Mouse (Mus musculus) spleen, postnatal 10 days (tissue): ENCODE data around the gene Dock2.

Experiments
- DNase-seq, 2 experiments: peaks; one replicate each; pipeline ENCODE4 v3.0.0; 2021 to 2022; ENCODE audit warnings: low spot score in 2 of 2

Gene Dock2

DNA sequence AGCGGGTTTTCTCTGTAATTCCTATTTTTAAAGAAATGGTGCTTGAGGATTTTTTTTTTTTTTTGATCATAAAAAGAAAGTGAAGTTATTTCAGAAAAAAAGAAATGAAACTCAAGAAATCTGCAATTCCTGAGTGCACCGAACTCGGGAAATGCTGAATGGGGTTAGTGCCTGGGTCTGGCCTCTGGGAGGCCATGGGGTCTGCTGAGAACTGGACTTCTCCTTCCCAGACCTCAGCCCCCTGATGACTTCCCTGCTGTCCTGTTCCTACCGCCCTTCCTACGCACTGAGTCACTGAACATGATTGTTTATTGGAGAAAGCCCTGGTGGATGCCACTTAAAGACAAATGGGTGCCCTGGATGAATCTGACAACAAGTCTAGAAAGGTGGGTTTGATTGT is 356.5 kb downstream of the Dock2 start:
- no peak for DNase-seq

DNA sequence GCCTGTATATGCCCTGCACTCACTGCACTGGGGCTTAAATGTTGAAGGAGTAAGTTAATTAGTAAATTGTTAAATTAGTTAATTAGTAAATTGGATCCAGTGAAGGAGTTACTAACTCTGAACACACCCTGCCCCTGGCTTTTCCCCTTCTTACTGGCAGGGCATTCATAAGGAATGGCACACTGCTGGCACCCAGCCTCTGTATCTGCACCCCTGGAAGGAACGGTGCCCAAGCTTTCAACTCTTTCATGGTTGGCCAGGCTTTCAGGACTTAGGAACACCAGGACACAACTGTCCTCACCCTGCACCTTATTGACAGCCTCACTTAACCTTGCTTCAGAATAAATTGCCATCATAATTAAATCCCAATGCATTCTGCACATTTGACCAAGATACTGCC is 359.1 kb downstream of the Dock2 start:
- no peak for DNase-seq

DNA sequence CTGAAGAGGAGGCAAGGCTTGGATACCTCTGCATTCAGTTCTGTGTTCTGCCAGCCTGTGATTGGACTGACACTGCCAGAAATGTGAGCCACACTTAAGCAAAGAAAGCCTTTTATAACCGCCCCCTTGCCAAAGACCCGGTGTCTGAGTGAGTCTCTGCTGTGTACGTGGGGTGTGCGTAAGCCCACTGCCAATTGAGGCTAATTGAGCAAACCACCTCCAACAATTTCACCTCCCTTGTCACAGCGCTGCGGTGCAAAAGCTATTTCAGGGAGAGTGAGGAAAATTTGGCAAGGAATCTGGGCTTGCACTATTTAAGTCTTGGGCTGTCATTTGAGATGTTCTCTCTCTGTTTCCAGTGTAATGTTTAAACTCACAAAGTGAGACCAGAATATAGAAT is 362.6 kb downstream of the Dock2 start:
- no peak for DNase-seq

DNA sequence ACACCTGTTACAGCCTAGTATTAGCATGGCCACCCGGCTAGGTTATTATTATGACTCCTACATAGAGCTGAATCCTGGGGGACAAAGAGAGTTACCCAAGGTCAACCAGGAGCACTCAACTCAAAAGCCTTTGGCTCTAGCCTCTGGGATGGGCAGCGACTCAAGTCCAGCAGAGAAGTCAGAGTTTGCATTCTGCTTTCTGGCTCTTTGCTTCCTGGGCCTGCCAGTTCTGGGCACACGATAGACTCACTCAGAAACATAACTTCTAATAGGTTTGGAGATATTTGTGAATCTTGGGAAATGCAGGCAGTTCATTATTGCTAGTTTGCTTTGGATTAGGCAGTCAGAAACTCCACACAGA is 367.1 kb downstream of the Dock2 start:
- no peak for DNase-seq

DNA sequence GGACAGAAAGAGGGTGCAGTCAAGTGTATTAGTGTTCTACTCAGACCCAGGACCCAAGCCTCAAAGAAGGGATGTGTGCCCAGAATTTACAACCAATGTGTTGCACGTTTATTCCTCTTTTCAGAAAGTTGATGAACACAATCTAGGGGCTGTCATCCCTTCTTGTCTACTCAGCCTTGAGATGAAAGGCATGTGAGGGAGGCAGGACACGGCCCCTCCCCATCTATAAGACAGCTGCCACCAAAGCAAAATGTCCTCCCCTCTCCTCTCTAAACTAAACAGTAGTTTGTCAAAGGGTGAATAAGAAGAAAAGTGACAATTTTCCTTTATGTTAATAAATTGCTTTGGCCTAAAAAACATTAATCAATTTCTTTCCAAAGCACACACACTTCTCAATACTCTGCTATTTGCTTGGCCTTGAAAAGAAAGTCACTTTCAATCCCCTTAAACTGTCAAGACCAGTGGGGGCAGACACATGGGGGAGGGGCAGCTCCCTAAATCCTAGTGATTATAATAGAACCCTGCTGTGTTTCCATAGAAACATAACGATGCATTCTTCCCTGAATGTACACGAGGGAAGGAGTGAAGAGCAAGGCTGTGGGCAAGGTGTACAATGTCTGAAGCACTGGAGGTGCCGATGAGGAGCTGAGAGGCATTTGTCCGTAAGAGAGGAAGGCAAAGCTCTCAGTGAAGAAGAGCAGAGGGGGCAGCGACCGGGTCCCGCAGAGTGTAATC is 367.6 kb downstream of the Dock2 start:
- no peak for DNase-seq

DNA sequence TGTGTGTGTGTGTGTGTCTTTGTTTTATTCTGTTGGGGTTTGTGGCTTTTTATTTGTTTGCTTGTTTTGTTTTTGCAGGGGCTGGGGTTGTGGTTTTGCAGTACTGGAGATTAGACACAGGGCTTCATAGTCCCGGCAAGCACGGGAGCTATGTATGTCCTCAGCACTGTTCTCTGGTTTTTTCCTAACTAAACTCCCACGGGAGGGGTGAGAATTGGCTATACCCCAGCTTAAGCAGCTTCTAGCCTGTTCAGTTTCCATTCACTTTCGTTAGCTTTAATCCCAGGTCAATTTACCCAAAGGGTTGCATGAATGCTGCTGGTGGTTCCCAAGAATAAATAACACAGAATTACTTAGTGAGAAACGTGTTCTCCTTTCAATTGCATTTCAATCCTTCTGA is 376.8 kb downstream of the Dock2 start:
- no peak for DNase-seq

DNA sequence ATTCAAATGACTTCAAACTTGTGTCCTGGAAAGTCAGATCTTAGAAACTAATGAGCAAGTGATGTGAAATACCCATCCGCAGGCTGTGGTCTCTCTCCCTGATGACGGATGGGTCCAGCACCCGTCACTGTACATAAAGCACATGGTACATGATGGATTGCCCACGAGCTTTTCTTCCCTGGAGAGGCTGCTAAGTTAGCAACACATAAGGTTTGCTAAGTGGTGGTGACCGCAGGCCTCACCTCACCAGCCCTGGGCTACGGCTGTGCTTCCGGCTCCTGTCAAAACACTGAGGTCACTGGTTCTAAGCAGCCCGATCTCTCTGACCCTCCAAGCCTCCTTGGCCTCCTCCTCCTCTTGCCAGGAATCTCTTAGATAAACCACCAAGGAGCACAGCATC is 377.4 kb downstream of the Dock2 start:
- DNase-seq: no peak

DNA sequence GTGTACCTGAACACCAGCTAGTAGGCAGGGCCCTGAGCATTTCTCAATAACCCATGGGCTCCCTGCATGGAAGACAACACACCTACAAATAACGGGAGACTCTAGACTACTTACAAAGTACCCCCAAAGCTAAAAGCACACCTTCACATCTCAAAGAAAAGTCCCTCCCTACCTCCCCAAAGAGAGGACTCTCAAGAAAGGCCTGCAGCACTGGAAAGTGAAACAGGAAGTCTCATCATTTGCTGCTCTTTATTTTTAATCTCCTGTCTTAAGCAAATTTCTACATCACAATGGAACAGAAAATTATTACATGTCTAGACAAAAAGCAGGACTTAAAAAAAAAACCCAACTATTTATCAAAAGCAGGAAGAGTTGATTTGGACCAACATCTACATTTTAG is 378.4 kb downstream of the Dock2 start:
- DNase-seq: no peak

DNA sequence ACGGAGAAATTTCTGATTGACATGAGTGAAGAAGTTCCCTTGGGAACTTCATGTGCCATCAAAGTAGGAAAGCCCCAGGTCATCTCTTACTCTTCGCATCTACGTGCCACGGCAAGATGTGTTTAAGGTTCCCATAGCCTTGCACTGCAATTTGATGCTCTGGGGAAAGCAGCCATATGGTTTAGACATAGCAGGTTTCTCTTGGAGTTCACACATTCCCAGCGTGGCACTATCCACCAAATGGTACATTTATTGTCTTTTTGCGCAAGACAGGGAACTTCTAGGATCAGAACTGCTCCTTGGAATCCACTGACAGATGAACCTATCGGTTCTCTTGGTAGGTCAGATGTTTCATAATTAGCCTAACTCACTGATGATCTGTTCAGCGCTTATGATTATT is 382.3 kb downstream of the Dock2 start:
- no peak for DNase-seq

DNA sequence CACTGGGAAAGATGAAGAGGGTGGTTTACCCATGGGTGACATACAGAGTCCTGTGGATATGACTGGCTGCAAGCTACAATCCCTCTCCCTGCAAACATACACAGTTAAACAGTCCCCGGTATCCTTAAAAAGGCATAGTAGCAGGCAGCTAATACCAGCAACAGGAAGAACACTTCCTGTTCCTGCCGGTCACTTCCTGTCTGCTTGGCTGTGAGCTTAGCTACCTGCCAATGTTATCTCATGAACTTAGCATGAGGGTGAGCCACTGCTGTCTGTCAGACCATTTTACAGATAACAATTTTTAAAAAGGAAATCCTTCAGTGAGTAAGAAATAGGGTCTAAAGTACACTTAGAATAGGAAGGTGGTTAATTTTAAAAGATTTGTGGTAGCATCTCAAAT is 385.1 kb downstream of the Dock2 start:
- DNase-seq: no peak

DNA sequence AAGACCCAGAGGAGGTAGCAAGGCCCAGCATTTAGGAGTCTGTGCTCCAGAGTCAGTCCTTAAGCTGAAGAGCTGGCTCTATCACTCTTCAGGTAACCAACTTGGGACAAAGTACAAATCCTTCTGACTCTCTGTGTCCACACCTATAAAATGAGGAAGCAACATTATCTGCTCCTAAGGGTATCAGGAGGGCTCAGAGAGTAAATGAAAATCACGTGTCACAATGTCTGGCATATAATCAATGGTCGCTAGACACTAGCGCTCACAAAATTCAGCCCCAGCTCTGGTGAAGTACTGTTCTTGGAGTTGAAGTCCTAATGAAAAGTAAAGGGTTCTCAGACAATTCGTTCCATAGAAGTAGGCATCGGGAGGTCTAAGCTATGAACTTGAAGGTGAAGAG is 386.0 kb downstream of the Dock2 start:
- DNase-seq: no peak

DNA sequence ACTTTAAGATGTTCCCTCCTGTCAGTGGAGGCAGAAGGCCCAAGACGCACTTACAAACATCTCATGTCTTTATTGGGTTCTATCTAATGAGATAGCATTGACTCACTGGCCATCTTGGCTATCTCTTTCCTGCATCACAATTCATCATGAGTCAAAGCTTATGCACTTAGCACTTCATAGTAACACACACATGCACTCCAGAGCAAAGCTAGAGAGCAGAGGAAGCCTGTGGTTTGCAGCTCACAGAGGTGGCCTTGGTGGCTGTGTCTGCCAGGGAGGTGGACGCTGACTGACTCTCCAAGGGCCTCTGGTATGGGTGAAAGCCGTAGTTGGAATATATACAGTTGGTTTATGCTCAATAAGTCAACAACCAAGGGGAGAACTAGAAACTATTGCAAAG is 387.9 kb downstream of the Dock2 start:
- no peak for DNase-seq

DNA sequence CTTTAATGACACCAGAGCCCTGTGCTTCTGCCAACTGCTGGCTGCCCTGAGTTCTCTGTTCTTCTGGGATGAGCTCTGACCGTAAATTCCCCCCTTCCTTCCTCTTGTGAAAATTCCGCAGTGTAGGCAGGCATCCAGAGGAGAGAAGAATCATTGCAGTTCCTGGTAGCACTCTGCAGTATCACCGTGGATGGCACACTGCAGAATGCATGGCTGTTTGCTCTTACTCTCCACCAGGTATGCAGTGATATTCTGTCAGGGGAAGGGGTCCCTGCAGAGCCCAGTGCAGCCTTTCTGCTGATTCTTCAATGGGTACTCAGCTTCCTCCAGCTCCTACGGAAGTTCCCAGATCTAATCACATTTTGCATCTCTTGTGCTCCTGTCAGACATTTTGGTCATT is 391.6 kb downstream of the Dock2 start:
- no peak for DNase-seq

DNA sequence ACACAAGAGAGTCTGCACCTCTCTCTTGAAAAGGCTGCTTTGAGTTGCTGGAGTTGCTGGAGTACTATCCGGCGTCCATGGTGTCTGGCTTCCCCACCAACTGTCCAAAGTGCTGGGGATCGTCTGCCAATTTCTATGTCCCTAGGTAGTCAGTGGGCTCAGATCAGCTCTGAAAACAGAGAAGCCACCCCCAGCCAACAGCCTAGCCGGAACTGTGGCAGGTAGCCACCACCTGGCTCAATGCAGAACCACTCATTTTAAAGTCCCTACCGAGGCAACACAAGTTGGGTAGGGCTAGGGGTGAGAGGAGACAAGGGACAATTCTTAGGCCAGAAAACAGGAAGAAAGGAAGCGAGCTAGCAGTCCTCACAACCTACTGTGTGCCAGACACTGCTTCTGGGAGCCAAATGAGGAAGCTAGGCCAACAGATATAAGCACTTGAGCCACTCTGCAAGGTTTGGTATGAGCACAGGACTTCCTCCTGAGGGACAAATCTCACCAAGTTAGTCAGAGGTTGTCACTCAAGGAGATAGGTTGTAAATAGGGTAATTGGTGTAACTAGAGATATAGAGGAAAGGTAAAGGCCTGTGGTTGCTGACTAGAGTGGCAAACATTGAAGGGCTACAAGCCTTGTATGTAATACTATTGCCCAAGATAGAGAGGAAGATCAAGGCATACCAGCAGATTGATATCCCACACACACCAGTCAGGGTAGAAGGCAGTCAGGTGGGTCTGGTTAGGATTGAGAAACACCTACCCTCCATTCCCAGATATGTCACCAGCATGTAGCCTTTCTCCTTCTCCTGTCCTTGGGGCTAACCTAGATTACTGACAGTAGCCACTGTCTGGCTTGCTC is 394.2 kb downstream of the Dock2 start:
- DNase-seq: no peak

DNA sequence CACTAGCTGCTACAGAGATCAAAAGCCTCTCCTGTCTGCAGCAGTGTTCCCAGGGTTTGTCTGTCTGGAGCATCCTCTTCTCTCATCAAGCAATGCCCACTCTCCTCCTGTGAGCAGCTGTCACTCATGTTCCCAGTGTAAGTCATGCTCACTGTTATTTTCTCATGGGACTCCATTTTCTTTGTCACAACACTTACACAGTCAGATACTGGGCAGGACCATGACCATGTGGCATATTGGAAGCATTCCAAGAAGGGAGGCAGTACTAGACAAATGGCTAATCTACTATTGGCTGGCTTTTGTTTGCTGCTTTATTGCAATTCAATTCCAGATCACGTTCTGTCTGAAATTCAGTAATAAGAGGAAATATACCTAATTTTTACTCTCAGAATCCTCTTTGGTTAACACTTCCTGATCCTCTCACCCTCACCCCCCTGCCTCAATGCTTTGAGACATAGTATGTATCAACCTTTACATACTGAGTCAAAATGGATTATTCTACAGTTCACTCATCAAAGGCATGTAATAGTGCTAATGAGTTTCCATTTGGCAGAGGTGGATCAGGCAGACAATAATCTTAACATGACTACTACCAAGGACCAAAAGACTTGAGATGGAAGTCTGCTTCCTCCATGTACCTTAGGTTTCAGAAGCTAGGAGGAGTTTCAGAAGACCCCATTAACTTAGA is 398.5 kb downstream of the Dock2 start:
- DNase-seq: no peak

DNA sequence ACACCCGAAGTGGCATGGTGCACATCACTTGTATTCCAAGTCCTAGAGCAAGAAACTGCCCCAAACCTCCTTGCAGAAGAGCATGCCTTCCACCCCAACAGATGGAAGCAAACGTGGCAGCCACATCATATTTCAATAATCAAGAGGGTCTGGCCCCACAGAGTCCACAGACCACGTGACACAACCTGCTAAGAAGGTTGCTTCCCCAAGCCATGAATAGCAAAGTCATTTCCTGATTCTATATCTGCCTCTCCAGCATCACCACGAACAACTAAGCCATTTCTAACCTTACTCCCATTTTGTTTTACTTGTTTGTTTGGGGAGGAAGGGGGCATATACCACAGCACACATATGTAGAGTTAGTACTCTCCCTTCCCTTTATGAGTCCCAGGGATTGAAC is 399.5 kb downstream of the Dock2 start:
- no peak for DNase-seq

DNA sequence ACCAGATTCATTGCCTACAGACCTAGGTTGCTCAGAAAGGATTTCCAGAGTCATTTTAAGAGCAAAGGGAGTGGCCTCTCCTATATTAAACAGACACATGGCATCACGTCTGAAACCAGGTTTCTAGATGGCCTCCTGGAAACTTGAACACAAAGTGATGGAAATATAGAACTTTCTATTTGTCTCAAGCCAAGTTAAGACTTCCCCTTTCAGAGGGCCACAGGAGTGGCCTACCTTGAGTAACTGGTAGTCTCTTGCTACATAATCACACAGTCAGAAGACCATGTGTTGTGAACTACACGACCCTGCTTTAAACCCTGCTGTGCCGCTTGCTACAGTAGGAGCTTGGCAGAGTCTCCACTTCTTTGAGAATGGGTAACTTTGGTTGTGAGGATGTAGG is 400.2 kb downstream of the Dock2 start:
- DNase-seq: no peak

DNA sequence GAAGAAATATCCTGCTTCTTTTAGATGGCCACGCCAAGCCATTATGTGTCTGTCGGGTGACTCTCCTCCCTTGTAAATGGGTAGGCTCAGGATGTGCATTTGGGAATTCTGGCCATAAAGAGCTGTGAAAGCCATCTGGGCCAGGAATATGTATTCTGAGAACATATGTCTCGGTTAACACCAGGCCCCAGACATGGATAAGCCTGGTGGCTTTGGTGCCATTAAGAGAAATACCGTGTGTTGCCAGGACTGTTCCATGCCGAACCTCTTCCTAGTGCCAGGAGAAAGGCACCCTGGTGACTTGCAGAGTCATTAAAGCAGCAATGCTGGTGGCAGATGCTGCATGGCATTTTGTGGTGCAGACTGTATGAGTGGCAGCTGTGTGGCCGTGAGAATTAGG is 406.0 kb downstream of the Dock2 start:
- DNase-seq: no peak

DNA sequence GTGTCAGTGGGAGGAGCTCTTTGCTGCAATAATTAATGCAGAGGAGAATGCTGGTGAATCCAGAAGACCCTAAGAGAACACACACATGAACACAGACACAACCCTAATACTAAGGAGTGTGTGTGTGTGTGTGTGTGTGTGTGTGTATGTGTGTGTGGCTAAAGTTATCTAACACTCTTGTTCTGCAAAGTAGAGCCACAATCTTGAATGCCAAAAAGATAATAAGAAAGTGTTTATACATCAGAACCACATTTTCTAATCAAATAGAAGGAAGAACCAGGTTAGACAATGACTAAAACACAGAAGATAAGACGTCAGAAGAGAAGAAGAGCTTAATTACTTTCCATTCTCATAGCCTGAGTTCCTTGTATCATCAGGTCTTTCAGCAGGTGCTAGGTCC is 408.1 kb downstream of the Dock2 start:
- DNase-seq: no peak

DNA sequence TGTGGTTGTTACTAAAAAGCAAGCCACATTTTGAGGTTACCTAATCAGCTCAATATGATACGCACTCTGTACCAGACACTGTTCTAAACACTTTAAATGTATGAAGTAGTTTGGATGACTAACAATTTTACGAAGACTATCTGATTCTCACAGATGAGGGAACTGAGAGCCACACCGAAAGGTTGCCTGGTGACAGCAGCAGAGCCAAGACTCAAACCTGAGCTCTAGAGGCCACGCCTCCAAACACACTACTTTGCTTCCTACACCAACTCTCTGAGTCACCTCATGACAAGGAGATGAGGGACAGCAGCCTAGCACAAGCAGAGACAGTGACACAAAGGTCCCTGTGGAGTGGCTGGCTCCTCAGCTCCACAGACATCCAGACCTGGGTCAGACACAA is 411.5 kb downstream of the Dock2 start:
- DNase-seq: no peak

DNA sequence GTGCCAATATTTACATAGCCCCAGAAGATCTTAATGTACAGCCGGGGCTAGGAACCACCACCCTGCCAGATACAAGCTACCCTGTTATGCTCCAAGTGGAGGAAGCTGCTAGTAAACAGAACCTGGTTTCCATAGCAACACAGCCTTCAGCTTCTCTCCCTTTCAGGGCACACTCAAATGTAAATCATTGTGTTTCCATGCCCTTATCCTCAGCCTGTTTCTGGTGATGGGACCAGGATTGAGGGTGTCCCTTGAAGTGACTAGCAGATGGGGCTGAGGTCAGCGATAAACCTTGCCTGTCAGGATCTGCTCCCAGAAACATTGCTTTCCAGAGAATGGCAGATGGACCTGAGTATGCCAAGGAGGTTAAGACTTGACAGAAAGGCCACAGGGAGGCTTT is 427.6 kb downstream of the Dock2 start:
- DNase-seq: no peak

DNA sequence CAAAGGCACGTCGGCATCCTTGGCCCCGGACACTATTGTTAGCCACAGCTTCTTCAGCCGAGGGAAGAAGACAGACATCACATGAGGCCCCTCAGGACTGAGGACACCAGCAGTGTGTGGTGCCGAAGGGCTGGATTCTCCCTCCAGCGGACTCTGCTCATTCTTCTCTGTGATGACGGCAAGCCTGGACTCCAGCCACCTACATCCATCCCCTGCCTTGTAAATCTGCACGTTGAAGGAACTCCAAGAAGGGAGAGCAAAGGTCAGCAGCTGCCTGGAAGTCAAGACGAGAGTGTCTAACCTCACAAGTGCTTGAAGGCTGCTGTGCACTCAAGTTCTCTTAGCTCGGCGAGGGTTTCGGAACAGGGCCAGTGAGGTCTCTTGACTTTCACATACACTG is 428.3 kb downstream of the Dock2 start:
- no peak for DNase-seq

DNA sequence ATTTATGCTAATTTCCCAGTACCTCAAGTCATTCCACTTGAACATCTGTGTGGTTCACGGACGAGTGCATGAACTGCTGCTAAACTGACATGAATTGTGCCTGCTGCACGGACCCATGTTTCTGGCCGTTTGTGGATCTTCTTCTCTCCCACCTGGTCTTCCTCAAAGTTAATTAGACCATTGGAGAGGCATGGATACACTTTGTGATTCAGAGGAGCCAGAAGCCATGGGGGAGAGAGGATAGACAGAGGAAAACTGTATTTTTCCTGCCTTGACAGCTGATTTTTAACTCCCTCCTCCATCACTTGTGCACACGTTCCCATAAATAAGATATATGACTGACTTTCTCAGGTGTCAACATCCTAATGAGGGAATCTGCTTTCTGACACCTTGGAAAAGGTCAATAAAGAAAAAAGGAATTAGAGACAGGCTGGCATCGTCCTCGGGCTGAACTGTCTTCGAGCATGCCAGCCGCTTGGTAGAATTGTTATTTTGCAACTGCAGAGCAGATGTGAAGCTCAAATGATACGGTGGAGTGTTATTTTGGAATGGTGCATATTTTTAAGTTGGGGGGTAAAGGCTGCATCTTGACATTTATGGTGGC is 434.1 kb downstream of the Dock2 start:
- DNase-seq: no peak
